Comparison of ENCODE assay signal across 8 mouse cellular contexts in the genomic region with DNA sequence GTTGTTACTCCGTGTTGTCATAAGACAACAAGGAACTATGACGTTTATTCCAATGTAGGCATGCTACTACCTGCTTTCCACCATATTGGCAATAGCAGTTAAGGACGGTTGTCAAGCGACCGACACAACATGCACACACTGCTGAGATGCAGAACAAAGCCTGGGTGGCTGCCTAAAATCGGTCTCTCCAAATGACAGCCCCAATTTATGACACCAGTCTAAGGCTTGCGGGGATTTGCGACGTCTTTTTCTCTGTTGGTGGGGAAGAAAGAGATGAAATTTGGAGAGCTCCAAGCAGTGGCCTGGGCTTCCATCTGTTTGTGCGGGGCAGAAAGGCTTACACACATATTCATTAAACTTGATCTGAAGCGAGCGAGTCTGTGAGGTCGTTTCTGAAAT. TPM values are rescaled to one million over a fixed set of nuclear protein-coding genes. Genes with fewer than 3 reads are reported as not detected.
DNase-seq lines count a peak whose midpoint lies in the region; ATAC-seq and TF ChIP-seq lines count a peak whose summit lies in the region.

No protein-coding gene starts in this region.

- H3K27ac ChIP-seq in forebrain, embryonic 12.5 days = no peak overlapping the region; the same call in 1 of the 2 replicates
- no peak overlapping the region for H3K27ac ChIP-seq in limb, embryonic 10.5 days
- no peak overlapping the region for H3K27ac ChIP-seq in liver, embryonic 11.5 days (ENCODE audit: low read depth, low read length)

- WGBS in forebrain, embryonic 12.5 days = 17% methylated on average over 13 of the region's 13 CpGs
- 22% methylated on average over 13 of the region's 13 CpGs for WGBS in limb, embryonic 10.5 days
- WGBS in liver, embryonic 11.5 days = 26% methylated on average over 13 of the region's 13 CpGs

- ATAC-seq in forebrain, embryonic 12.5 days (ENCODE audit: low FRiP score) = no peak; the same call in 1 of the 2 replicates
- ATAC-seq in liver, embryonic 11.5 days (replicated peaks; ENCODE audit: low FRiP score) = no peak

- H3K9me3 ChIP-seq in E14TG2a.4 (ENCODE audit: low read length) = peaks cover 8% of the 10 kb centered on the region
- H3K9me3 ChIP-seq in forebrain, embryonic 12.5 days = no peaks in the 10 kb centered on the region
- no peaks in the 10 kb centered on the region for H3K9me3 ChIP-seq in limb, embryonic 10.5 days (replicated peaks)
- no peaks in the 10 kb centered on the region for H3K9me3 ChIP-seq in liver, embryonic 11.5 days (ENCODE audit: control insufficient read depth, low read length)

- peak; percentile 11 for DNase-seq in embryo, embryonic 10 days (ENCODE audit: low spot score)
- no peak for DNase-seq in embryo, embryonic 11 days
- DNase-seq in limb, embryonic 10.5 days (ENCODE audit: low spot score) = no peak
- DNase-seq in adrenal gland, adult 2 months = no peak
- DNase-seq in liver, embryonic 11.5 days (ENCODE audit: low spot score) = no peak
- DNase-seq in kidney, postnatal 25 days = no peak

- peak overlapping the region; percentile 73; the same call in 1 of the 2 replicates for H3K9ac ChIP-seq in forebrain, embryonic 12.5 days
- no peak overlapping the region for H3K9ac ChIP-seq in liver, embryonic 11.5 days (ENCODE audit: low read depth, low read length)

- peak overlapping the region; percentile 80 for H3K4me3 ChIP-seq in E14TG2a.4 (replicated peaks; ENCODE audit: low read length)
- peak overlapping the region; percentile 68 for H3K4me3 ChIP-seq in forebrain, embryonic 12.5 days (replicated peaks)
- peak overlapping the region; percentile 75 for H3K4me3 ChIP-seq in limb, embryonic 10.5 days
- no peak overlapping the region for H3K4me3 ChIP-seq in liver, embryonic 11.5 days (ENCODE audit: low read depth, low read length)

- TF ChIP-seq CTCF in E14TG2a.4 (conservative IDR thresholded peaks at IDR 0.05; ENCODE audit: low read length) = no peak

- H3K4me1 ChIP-seq in E14TG2a.4 (replicated peaks; ENCODE audit: low read depth, low read length) = peaks cover 13% of the 10 kb centered on the region
- peaks cover 11% of the 10 kb centered on the region; the same call in 1 of the 2 replicates for H3K4me1 ChIP-seq in forebrain, embryonic 12.5 days
- H3K4me1 ChIP-seq in limb, embryonic 10.5 days = peaks cover 27% of the 10 kb centered on the region
- H3K4me1 ChIP-seq in liver, embryonic 11.5 days (replicated peaks; ENCODE audit: control insufficient read depth, insufficient read depth, low read length) = peaks cover 3% of the 10 kb centered on the region; the same call in 1 of the 2 replicates

- peaks cover 46% of the 10 kb centered on the region for H3K27me3 ChIP-seq in E14TG2a.4 (ENCODE audit: insufficient read depth, low read length)
- peaks cover 29% of the 10 kb centered on the region for H3K27me3 ChIP-seq in forebrain, embryonic 12.5 days
- peaks cover 46% of the 10 kb centered on the region for H3K27me3 ChIP-seq in limb, embryonic 10.5 days (ENCODE audit: low read depth, poor library complexity, severe bottlenecking)
- H3K27me3 ChIP-seq in liver, embryonic 11.5 days (replicated peaks; ENCODE audit: control insufficient read depth, insufficient read depth, low read length) = peaks cover 32% of the 10 kb centered on the region

- peak overlapping the region; percentile 91 for H3K4me2 ChIP-seq in forebrain, embryonic 12.5 days
- H3K4me2 ChIP-seq in liver, embryonic 11.5 days = no peak overlapping the region

- H3K36me3 ChIP-seq in E14TG2a.4 (ENCODE audit: insufficient read depth, low read length) = no peaks in the 10 kb centered on the region
- no peaks in the 10 kb centered on the region for H3K36me3 ChIP-seq in forebrain, embryonic 12.5 days (replicated peaks)
- H3K36me3 ChIP-seq in limb, embryonic 10.5 days = no peaks in the 10 kb centered on the region
- H3K36me3 ChIP-seq in liver, embryonic 11.5 days (ENCODE audit: control insufficient read depth, insufficient read depth, low read length) = no peaks in the 10 kb centered on the region

RNA-seq across cellular contexts. Expression of a gene that starts 1.2 kb away (rescaled TPM):
- 4.6 and 5.9 TPM in 2 replicates for polyA plus RNA-seq in forebrain, embryonic 12.5 days (2016; fragmentation: Nextera tagmentation; extraction: Ambion mirVana)
- 0.14 and 0.73 TPM in 2 replicates for polyA plus RNA-seq in limb, embryonic 10.5 days (2016; fragmentation: Nextera tagmentation; extraction: Ambion mirVana)
- total RNA-seq in adrenal gland, adult 2 months (2021) = 1 to 10 TPM; 2.5 to 4.4 TPM
- polyA plus RNA-seq in adrenal gland, adult 2 months (2012; rRNA removed) = 0.57 and 0.79 TPM in 2 replicates
- 0.07 TPM in 1 of 2 replicates, not detected in the other for polyA plus RNA-seq in liver, embryonic 11.5 days (2014; fragmentation: Nextera tagmentation; extraction: Ambion mirVana)
